Mouse (Mus musculus) stomach, postnatal 0 days (tissue): ENCODE results near the gene Gm960. TPM values are rescaled to one million over a fixed set of nuclear protein-coding genes. Genes with fewer than 3 reads are reported as not detected.

Experiments used
- ATAC-seq: fragments of 200-750 bp; cut with Nextera tagmentation; 2 replicates; pipeline ENCODE4 v1.8.0; 2017; ENCODE audit not compliant: low FRiP score, low TSS enrichment
- DNase-seq: peaks from one replicate; pipeline ENCODE4 v3.0.0-alpha.2; 2016; ENCODE audit warnings: low spot score
- H3K27ac ChIP-seq: fragments of 300-500 bp; sonication (generic); replicated peaks from 2 replicates; pipeline ENCODE4 v1.5.1; 2014; ENCODE audit warnings: mild to moderate bottlenecking, control low read depth
- H3K27me3 ChIP-seq: fragments of 300-500 bp; sonication (generic); 2 replicates; pipeline ENCODE4 v1.6.1; 2014; ENCODE audit warnings: low read length; ENCODE audit not compliant: control insufficient read depth, insufficient read depth
- H3K36me3 ChIP-seq: fragments of 300-500 bp; sonication (generic); 2 replicates; pipeline ENCODE4 v1.6.1; 2014; ENCODE audit warnings: low read length, mixed read lengths; ENCODE audit not compliant: control insufficient read depth, insufficient read depth
- H3K4me1 ChIP-seq: fragments of 300-500 bp; sonication (generic); replicated peaks from 2 replicates; pipeline ENCODE4 v1.6.1; 2014; ENCODE audit warnings: antibody characterized with exemption; ENCODE audit not compliant: control insufficient read depth, insufficient read depth
- H3K4me2 ChIP-seq: fragments of 300-500 bp; sonication (generic); replicated peaks from 2 replicates; pipeline ENCODE4 v1.6.1; 2014; ENCODE audit warnings: low read depth, mild to moderate bottlenecking, control low read depth, moderate library complexity
- H3K4me3 ChIP-seq: fragments of 300-500 bp; sonication (generic); 2 replicates; pipeline ENCODE4 v1.5.1; 2014; ENCODE audit warnings: low read depth, low read length, control low read depth
- H3K9ac ChIP-seq: fragments of 300-500 bp; sonication (generic); 2 replicates; pipeline ENCODE4 v1.6.1; 2014; ENCODE audit warnings: mild to moderate bottlenecking, low read length, control low read depth, mixed read lengths
- H3K9me3 ChIP-seq: fragments of 300-500 bp; sonication (generic); 2 replicates; pipeline ENCODE4 v1.6.1; 2016; ENCODE audit warnings: low read length; ENCODE audit not compliant: control insufficient read depth
- CTCF ChIP-seq: IDR thresholded peaks from 2 replicates; pipeline ENCODE4 v1.5.1; 2016; ENCODE audit warnings: antibody characterized with exemption, low read depth, mild to moderate bottlenecking, moderate library complexity
- EP300 ChIP-seq: optimal IDR thresholded peaks from 2 replicates; pipeline ENCODE3; 2016; ENCODE audit warnings: antibody characterized with exemption
- WGBS: fragments of 180-500 bp; shearing (Covaris S2); extraction: QIAGEN DNeasy Blood & Tissue Kit; methylation state at CpG from one replicate; pipeline ENCODE4 v1.1.7; 2014; 5-methylcytosine and 5-hydroxymethylcytosine counted together
- polyA plus RNA-seq: library from polyadenylated mRNA; unstranded; fragments of >200 nt; fragmentation: Nextera tagmentation; extraction: Ambion mirVana; gene quantifications from 2 replicates; pipeline ENCODE4 v1.2.1, GENCODE M21; 2015

The Gm960 gene
- polyA plus RNA-seq, 1 experiment from 2014 or later = 2.3 TPM

DNA sequence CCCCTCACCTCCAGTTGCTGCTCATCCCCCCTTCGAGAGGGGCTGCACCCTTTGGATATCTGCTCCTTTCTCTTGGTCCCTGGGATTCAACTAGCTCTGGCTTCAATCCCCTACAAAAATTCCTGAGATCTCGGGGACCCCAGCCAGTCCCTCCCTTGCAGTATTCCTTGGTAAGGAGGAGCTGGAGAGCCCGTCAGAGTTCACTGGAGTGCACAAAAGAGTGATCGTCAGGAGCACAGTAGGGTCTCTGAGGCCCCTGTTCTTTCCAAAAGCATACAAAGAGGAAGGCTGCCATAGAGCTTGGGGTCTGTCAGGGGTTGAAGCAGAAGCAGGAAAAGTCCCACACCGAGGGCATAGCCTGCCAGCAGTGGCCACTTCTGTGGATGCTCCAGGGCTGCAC, 75.7 kb downstream of the Gm960 start:
- Histone ChIP-seq H3K27ac (no peak overlapping the region), H3K4me1 (0 out of 2 replicates have a peak, but pooled peaks cover 5% of the 10 kb centered on the region), H3K36me3 (peaks cover 9% of the 10 kb centered on the region; the same call in 1 of the 2 replicates), H3K4me3 (no peak overlapping the region), H3K4me2 (no peak overlapping the region), H3K9me3 (no peaks in the 10 kb centered on the region), H3K27me3 (no peaks in the 10 kb centered on the region), H3K9ac (no peak overlapping the region)
- no peak for ATAC-seq
- no peak for DNase-seq
- TF ChIP-seq CTCF (no peak), EP300 (no peak)
- WGBS = 83% methylated on average over 5 of the region's 5 CpGs

DNA sequence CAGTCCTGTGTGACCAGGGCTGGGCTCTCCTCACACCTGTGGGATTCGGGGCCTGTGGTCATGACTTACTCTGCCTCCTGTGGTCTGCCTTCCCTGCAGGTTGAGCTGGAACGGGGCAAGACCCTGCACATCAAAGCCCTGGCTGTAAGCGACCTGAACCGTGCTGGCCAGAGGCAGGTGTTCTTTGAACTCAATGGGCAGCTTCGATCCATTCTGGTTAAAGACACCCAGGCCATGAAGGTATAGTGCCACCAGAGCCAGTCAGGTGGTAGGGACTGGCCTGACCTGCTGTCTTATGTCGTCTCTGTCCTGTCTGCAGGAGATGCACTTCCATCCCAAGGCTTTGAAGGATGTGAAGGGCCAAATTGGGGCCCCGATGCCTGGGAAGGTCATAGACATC, 77.7 kb downstream of the Gm960 start:
- no peak for ATAC-seq
- no peak overlapping the region for H3K9ac ChIP-seq
- 0 out of 2 replicates have a peak, but pooled peaks cover 2% of the 10 kb centered on the region for H3K4me1 ChIP-seq
- H3K9me3 ChIP-seq = no peaks in the 10 kb centered on the region
- no peak overlapping the region for H3K27ac ChIP-seq
- no peak overlapping the region for H3K4me3 ChIP-seq
- 91% methylated on average over 7 of the region's 7 CpGs for WGBS
- peaks cover 9% of the 10 kb centered on the region; the same call in 1 of the 2 replicates for H3K36me3 ChIP-seq
- DNase-seq = no peak
- TF ChIP-seq EP300 = no peak
- no peak for TF ChIP-seq CTCF
- no peak overlapping the region for H3K4me2 ChIP-seq
- no peaks in the 10 kb centered on the region for H3K27me3 ChIP-seq

- Histone ChIP-seq H3K4me3 (no peak overlapping the region), H3K36me3 (peaks cover 9% of the 10 kb centered on the region; the same call in 1 of the 2 replicates), H3K27ac (no peak overlapping the region), H3K27me3 (no peaks in the 10 kb centered on the region), H3K4me1 (0 out of 2 replicates have a peak, but pooled peaks cover 2% of the 10 kb centered on the region), H3K4me2 (no peak overlapping the region), H3K9ac (no peak overlapping the region), H3K9me3 (no peaks in the 10 kb centered on the region)
- ATAC-seq (no peak), DNase-seq (no peak)
- WGBS = 77% methylated on average over 10 of the region's 10 CpGs
- TF ChIP-seq EP300 (no peak), CTCF (no peak)
Measured at GRCm38 (mm10) chr19:4619461-4619860, 79.0 kb downstream of the Gm960 start.

DNA sequence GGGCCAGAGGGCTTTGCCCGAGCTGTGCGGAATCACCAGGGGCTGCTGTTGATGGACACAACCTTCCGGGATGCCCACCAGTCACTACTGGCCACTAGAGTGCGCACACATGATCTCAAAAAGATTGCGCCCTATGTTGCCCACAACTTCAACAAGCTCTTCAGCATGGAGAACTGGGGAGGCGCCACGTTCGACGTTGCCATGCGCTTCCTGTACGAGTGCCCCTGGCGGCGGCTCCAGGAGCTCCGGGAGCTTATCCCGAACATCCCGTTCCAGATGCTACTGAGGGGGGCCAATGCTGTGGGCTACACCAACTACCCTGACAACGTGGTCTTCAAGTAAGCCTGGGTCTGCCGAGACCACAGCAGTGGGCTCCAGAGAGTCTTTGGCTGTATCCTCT, 80.3 kb downstream of the Gm960 start:
- H3K27ac ChIP-seq = no peak overlapping the region
- 28% methylated on average over 18 of the region's 18 CpGs for WGBS
- no peaks in the 10 kb centered on the region for H3K9me3 ChIP-seq
- no peaks in the 10 kb centered on the region for H3K27me3 ChIP-seq
- 0 out of 2 replicates have a peak, but pooled peaks cover 2% of the 10 kb centered on the region for H3K4me1 ChIP-seq
- H3K4me3 ChIP-seq = no peak overlapping the region
- H3K36me3 ChIP-seq = peaks cover 12% of the 10 kb centered on the region; the same call in 1 of the 2 replicates
- DNase-seq = peak; percentile 50
- TF ChIP-seq CTCF (peak; percentile 68), EP300 (no peak)
- H3K4me2 ChIP-seq = no peak overlapping the region
- ATAC-seq = no peak
- H3K9ac ChIP-seq = no peak overlapping the region

DNA sequence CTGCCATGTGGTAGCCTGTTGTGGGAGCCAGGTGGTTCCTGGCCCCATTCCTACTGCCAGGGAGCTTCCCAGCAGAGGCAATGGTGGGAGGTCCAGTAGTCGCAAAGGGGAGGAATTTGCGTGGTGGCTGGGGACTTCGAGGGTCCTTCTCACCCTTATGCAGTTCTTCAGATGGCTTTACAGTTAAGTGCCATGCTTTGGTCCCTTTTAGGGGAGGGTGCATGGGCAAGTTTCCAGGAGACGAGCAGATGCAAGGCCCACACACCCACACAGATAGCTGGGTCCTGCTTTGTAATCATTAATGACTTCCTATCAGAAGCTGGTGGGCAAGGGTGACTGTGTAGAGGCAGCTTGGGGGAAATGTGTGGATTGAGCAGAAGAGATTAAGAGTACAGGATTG, 81.9 kb downstream of the Gm960 start:
- Histone ChIP-seq H3K9me3 (no peaks in the 10 kb centered on the region), H3K9ac (no peak overlapping the region), H3K27ac (no peak overlapping the region), H3K36me3 (peaks cover 13% of the 10 kb centered on the region; the same call in 1 of the 2 replicates), H3K4me3 (no peak overlapping the region), H3K4me2 (no peak overlapping the region; the same call in 1 of the 2 replicates), H3K4me1 (0 out of 2 replicates have a peak, but pooled peaks cover 2% of the 10 kb centered on the region), H3K27me3 (no peaks in the 10 kb centered on the region)
- TF ChIP-seq CTCF = no peak
- TF ChIP-seq EP300 = no peak
- DNase-seq = no peak
- ATAC-seq = no peak
- 34% methylated on average over 4 of the region's 4 CpGs for WGBS
